Mouse (Mus musculus) monocyte, adult 2 months (primary cell): ENCODE data around the gene Edc3.

Experiments used
- DNase-seq, 2 experiments: peaks; one replicate each; pipeline ENCODE4 v3.0.0; 2022; ENCODE audit warnings: low spot score in 2 of 2, low read depth in 1 of 2

Gene Edc3

GRCm38 (mm10) chr9:57800325-57800975 is 92.1 kb downstream of the Edc3 start:
- DNase-seq: no peak
